Mouse (Mus musculus) heart, postnatal 14 days (tissue): Measurements from ENCODE around the gene Trim11. TPM values are rescaled to one million over a fixed set of nuclear protein-coding genes. Genes with fewer than 3 reads are reported as not detected.

Source experiments
- DNase-seq, 2 experiments: peaks; one replicate each; pipeline ENCODE4 v3.0.0; 2021 to 2022
- intact Hi-C: fragments of 180-260 bp; cut with DNase I; formaldehyde crosslinking; loops from one replicate; pipeline ENCODE4 v1.15.1; 2025
- total RNA-seq, 2 experiments: library from RNA; stranded (reverse); gene quantifications; 2 replicates each; pipeline ENCODE4 v1.2.3; 2021

Trim11 gene
- total RNA-seq, 2 experiments from 2014 or later = 17.6 to 18.1 TPM

DNA sequence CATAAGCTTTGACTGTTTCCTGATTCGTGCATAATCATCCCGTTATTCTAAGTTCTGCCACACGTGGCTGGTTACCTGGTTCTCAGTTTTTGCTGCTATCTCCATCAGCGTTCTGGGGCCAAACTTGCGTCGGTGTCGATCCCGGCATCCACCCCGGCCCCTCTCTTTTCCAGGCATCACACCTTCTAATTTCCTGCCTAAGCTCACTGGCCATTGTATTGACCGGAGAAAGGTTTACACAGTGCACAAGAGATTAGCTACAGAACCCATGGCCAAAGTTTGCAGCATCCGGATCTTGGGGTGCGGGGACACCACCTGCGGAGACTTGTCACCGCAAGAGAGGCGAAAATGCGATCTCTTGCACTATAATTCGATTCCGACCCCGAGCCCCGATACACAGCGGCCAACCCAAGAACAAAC lies 276 bp upstream of the Trim11 start:
- intact Hi-C loops = no loop called here
- no peak for DNase-seq

DNA sequence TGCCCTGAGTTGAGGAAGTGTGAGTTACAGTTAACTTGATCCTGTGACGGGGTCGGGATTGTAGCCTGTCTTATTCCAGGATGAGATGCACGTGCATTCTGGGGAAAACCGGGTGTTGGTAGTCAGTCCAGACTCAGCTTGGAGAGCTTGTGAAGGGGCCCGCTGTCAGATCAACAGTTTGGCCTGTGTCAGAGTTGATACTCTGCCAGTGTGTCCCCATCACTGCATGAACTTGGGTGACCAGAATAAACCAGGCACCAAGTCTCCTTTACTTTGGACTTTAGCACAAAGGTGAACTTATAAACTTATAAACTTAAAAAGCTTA lies 775 bp downstream of the Trim11 start:
- intact Hi-C loops = no loop called here
- DNase-seq = no peak

- no peak for DNase-seq
- intact Hi-C loops = no loop called here
Measured at GRCm38 (mm10) chr11:58979183-58979582, 1.3 kb downstream of the Trim11 start.

DNA sequence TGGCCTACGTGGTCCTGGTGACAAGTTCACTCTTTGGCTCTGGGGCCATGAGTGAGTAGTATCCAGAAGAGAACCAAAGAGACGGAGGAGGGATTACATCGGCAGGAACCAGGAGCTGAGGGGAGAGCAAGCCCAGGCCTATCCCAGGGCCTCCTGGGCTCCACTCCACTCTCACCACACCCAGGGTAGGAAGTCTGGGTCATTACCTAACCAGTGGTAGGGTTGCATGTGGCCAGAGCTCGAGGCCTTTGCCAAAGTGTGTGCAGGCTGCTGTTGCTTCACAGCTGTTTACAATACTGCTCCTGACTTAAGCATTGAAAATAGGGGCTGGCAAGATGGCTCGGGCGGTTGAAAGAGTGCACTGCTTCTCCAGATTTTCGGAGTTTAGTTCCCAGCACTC lies 1.8 kb downstream of the Trim11 start:
- intact Hi-C loops = no loop called here
- DNase-seq = no peak

GRCm38 (mm10) chr11:58980381-58980990 lies 2.6 kb downstream of the Trim11 start:
- intact Hi-C loops = no loop called here
- DNase-seq = no peak

GRCm38 (mm10) chr11:58981541-58982447 lies 3.9 kb downstream of the Trim11 start:
- intact Hi-C loops = no loop called here
- peak; percentile 79 to 84 for DNase-seq

GRCm38 (mm10) chr11:58982471-58983097 lies 4.7 kb downstream of the Trim11 start:
- intact Hi-C loops = no loop called here
- DNase-seq = no peak

DNA sequence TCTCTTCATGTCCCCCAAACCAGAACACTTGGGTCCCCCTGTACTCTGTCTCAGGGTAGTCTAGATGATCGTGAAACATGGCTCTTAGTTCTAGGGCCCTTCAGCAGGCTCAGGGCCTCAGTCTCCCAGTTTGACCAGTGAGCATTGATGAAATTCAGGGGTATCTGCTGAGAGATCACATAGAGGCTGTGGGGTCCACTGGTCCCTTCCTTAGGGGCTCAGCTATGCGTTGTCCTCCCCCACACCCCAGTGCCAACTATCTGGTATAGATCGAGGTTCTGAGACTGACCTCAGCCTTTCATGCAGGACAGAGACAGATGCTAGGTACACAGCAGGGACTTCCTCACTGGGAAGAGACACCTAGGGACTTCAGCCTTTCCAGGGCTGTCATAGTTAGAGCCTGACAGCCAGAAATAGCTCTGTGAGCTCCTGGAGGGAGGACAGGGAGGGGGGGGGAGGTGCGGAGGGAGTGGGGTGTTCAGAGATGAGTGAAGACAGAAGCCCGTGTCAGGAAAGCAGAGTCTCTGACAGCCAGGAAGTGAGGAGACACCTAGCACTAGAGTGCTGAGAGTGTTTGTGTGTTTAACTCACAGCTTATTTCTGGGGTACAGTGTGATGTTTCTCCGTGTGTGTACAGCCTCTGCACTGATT lies 5.9 kb downstream of the Trim11 start:
- intact Hi-C loops = no loop called here
- no peak for DNase-seq

GRCm38 (mm10) chr11:58984657-58985056 lies 6.8 kb downstream of the Trim11 start:
- DNase-seq = no peak
- intact Hi-C loops = no loop called here

- intact Hi-C loops = no loop called here
- DNase-seq = no peak
Measured at GRCm38 (mm10) chr11:58985299-58985917, 7.5 kb downstream of the Trim11 start.

GRCm38 (mm10) chr11:58989166-58989565 lies 11.3 kb downstream of the Trim11 start:
- intact Hi-C loops = no loop called here
- no peak for DNase-seq

DNA sequence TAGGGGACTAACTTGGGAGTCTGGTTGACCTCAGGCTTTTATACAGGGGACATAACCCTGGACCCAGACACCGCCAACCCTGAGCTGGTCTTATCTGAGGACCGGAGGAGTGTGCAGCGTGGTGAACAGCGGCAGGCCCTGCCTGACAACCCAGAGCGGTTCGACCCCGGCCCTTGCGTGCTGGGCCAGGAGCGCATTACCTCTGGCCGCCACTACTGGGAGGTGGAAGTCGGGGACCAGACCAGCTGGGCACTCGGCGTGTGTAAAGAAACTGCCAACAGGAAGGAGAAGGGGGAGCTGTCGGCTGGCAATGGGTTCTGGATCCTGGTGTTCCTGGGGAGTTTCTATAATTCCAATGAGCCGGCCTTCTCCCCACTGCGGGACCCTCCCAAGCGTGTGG lies 12.2 kb downstream of the Trim11 start:
- no peak for DNase-seq
- intact Hi-C loops = no loop called here

DNA sequence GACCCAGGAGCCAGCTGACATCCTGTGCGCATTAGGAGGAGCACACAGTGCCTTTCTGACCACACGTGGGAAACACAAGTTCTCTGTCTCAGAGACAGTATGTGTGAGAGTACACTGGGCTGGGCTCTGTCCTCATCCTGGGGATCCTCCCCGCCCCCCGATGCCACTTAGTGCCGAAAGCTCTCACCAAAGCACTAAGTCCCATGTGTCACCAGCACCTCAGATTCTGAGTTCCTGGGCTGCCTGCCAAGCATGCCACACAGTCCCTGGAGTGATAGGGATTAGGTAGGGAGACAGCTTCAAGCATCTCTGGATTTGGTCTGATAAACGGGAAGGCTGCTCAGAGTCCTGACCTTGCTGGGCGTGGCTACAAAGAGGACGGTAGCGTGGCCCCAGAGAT lies 12.9 kb downstream of the Trim11 start:
- intact Hi-C loops = no loop called here
- DNase-seq = peak; percentile 54 to 62

DNA sequence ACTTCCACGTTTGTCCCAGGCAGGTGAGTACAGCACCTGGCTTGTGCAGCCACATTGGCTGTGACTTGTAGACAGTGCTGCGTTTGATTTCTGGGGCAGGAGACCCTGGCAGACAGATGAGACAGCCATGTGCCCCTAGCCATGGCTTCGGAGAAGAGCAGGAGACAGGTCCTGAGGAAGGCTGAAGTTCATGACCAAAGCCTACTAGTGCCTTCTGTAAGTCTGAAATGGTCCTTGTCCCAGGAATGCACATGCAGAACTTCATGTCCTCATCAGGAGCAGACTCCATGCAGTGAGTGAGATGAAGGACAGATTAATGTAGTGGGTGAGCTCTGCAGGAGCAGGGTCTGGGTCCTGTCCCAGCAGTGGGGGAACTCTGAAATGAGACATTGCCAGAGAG lies 14.0 kb downstream of the Trim11 start:
- intact Hi-C loops = no loop called here
- no peak for DNase-seq

- no peak for DNase-seq
- intact Hi-C loops = no loop called here
Measured at GRCm38 (mm10) chr11:58993091-58993670, 15.3 kb downstream of the Trim11 start.

DNA sequence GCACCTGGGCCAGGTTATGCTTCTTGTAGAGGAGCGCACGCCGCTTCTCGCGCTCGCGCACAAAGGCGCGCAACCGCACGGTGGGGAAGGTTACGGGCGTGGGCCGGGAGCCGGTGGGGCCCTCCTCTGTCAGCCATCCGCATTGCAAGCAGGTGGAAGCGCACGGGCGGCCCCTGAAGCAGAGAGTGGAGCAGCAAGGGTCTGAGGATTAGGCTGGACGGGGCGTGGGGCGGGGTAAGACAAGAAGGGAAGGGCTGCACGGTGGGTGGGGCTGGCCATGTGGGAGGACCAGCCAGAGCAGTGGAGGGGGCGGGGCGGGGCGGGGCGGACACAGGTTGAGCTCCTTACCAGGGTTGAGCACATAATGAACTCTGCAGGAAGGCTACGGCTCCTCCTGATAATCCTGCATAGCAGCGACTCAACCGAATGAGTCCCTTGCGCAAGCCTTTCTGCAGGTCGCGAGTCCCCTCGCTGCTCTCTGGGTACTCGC lies 16.5 kb downstream of the Trim11 start:
- intact Hi-C loops = no loop called here

GRCm38 (mm10) chr11:58995061-58995806 lies 17.3 kb downstream of the Trim11 start:
- no peak for DNase-seq
- intact Hi-C loops = no loop called here

More for the DNA sequence above, 16.5 kb downstream of the Trim11 start:
- DNase-seq = peak in 1 of 2 experiments; percentile 46

- intact Hi-C loops = no loop called here
- DNase-seq = no peak
Measured at GRCm38 (mm10) chr11:58995807-58996370, 18.0 kb downstream of the Trim11 start.

GRCm38 (mm10) chr11:58997541-58997940 lies 19.6 kb downstream of the Trim11 start:
- no peak for DNase-seq
- intact Hi-C loops = no loop called here
